Mouse (Mus musculus): ENCODE measurements around the gene Kpnb1.
"Not testable (repeated sequence)": the region's sequence is repeated elsewhere in the genome, so short reads cannot be mapped to it uniquely, and the experiment has no call there.

The Kpnb1 gene

DNA sequence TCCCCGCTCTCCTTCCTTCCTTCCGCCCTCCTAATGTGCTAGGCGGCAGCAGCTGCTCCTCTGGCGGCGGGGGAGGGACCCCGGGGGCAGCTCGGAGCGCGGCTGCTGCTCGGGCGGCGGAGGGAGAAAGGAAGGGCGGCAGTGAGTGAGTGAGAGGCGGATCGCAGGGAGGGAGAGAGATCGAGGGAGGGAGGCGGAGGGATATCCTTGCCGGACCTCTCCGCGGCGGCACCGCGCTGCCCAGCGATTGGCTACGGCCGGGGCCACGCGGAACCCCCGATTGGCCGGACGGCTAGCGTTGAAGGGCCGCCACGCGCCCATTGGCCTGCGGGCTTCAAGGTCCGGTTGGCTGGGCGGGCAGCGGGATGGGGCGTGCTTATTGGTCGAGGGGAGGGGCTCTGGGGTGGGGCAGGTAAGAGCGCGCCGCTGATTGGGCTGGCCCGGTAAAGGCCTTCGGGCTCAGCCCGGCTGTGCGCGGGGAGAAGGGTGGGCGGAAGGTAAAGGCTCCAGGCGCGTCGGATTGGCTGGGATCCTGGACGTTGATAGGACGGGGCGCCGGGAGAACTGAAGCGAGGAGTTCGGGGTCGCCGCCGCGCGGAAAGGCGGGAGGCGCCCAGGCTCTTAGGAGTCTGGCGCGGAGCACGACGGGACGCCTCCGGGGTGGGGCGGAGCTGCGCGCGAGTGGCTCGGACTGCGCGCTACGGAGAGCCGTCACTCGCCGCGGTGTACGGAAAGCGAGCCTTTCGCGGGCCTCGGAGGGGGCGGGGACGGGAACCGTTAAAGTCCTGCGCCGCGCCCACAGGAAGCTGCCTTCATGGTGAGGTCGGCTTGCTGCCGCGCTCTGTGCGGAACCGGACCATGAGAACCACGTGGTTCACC is at the start of gene Kpnb1:
TSS of gene Kpnb1 (minus strand) at position 118 of the 879 bp plus-strand sequence.
- in situ Hi-C loops (cut with MboI, MseI), result no loop called here

DNA sequence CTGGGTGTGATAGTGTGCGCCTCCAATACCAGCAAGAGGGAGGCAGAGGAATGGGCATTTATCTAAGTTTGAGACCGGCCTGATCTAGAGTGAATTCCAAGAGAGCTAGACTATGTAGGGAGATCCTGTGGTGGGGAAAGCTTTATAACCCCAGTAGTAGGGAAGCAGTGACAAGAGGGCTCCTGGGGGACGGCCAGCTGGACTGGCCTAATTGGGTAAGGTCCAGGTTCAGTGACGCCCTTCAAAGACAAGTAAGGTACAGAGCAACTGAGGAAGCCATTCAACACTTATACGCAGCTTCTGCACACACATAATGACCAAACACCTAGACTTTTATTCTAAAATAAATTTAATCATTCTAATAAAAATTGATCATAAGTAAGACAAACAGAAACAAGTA is 44.8 kb upstream of the Kpnb1 start:
- in situ Hi-C loops (cut with MboI, MseI), result loop anchor here (10.0 kb wide), 1 partner anchor 1228 kb away; the partner anchor contains the start of gene Igf2bp1

DNA sequence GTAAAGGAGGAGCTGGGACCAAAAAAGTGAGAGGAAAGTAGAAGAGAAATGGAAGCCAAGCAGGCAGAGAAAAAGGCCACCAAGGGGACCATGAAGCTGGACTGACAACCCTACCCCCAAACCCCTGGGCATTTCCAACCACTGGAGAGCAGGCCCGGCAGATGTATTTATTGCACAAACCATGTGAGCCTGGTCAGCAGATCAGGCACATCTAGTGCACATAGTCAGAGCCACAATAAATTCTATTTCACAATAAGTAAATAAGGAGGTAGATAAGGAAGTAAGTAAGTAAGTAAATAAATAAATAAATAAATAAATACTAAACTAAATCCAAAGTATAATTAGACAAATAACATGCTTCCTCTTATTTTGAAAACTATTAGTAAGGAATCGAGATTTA is 41.7 kb upstream of the Kpnb1 start:
- in situ Hi-C loops (cut with MboI, MseI), result no loop called here

DNA sequence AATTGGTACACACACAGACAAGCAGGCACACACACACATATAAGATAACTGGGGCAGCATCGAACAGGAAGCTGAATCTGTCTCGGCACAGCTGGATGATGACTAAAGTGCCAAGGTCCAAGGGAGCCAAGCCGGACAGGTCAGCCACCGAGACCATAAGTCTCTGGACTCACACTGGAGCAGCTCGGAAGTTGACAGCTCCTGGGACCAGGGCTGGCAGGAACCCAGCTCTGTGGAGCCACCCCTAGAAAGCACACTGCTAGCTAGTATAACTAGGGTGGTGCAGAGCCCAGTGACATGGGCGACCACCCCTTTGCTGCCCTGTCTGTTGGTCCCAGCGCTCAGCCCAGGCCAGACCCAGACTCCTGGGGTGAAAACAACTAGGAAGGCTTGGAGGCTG is 41.3 kb upstream of the Kpnb1 start:
- in situ Hi-C loops (cut with MboI, MseI), result no loop called here

DNA sequence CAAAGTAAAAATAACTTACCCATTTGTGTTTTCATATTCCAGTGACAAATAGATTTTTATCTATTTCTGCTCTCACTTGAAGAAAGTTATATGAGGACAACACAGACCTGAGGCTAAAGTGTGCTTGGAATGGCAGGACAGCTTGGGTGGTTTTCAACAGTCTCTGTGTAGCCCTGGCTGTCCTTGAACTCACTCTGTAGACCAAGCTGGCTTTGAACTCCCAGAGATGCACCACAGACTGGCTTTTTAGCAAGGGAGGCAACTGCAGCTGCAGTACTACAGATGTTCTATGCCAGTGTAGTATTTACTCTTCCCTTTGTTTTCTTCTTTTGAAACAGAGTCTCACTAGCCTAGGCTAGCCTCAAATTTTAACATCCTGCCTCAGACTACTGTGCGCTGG is 38.5 kb upstream of the Kpnb1 start:
- in situ Hi-C loops (cut with MboI, MseI), result no loop called here

DNA sequence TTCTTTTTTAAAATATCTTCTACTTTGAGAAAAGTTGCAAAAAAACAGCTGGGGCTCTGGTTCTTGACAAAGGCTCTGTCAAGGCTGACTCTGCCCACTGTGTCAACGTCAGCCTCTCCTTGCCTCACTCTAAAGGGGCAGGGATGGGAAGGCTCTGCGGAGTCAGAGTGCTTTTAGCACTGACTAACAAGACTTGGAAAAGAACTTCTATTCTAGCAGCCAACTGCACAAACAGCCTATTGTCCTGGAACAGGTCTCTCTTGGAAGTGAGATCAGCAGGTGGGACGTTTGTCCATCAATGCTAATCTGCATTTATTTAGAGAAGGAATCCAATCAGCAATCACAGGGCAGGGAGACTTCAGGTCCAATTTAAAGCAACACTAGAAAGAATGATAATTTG is 35.8 kb upstream of the Kpnb1 start:
- in situ Hi-C loops (cut with MboI, MseI), result no loop called here

DNA sequence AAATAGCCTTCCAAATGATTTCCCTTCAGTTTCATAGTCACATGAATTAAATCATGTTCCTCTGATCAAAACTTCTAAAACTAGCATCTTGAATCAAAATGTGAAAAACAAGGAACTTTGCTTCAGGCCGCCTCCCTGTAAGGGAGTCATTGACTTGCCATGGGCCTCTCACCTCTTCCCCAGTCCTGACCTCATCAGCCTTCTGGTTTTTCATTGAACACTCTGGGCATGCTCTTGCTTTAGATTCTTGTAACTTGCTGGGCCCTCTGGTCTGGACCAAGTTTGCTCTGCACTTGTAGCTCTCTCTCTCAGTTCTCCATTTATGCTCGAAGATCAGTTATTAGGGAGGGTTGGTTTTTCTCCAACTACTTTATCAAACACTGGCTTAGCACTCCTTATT is 33.9 kb upstream of the Kpnb1 start:
- in situ Hi-C loops (cut with MboI, MseI), result no loop called here

DNA sequence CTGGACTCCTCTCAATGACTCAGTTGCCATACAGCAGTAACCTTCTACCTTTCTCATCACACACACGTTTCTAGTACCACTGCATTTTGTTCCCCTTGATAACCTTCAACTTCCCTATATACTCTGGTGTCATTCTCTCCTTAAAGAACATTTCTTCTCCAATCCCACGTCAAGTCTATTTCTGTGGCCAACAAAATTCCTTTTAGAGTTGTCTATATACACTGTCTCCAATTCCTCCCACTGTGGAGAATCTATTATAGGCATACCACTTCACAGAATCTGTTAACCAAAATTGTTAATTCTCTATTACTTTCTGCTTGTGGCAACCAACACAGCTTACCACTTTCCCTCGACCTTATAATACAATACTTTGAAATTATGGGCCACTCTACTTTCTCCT is 32.5 kb upstream of the Kpnb1 start:
- in situ Hi-C loops (cut with MboI, MseI), result no loop called here

DNA sequence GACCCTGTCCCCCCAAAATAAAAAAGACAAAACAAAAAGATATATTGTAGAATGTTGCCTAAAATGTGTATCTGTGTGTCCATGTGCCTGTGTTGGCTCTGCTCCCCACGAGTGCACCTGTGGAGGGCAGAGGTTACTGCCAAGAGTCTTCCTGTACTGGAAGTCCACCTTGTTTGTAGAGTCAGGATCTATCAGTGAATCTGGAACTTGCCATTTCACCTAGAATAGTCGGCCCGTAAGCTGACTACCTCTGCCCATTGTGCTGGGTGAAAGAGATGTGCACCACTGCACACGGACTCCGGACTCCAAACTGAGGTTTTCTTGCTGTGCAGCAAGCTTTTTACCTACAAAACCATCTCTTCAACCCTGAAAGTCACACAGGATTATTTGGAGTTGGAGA is 26.7 kb upstream of the Kpnb1 start:
- in situ Hi-C loops (cut with MboI, MseI), result loop anchor here (10.0 kb wide), 1 partner anchor 260 kb away; no protein-coding TSS in a partner anchor

DNA sequence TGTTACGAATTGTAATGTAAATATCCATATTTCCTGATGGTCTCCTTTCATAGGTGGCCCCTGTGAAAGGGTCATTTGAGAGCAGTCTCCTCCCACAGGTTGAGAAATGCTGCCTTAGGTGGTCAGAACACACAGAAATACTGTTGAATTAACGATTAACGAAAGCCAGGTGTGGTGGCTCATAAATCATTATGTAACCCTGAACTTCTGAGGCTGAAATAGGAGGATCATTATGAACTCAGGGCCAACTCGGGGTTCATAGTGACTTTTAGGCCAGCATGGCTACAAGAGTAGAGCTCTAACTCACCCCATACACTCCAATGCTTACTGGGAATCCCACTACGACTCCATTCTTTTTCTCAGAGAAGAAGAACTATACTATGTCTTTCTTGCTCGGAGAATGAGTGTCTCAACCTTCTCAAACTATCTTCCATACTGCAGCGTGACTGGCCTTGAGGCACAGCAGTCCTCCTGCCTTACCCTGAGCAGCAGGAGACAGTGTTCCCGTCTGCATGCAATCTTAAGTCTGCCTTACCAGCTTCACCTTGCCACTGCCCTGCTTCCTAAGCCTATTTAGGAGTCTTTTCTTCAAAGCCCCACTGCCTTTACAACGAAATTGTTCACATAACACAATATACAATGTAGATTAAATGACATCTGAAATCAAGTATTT is 23.2 kb upstream of the Kpnb1 start:
- in situ Hi-C loops (cut with MboI, MseI), result loop anchor here (10.0 kb wide), 1 partner anchor 264 kb away; no protein-coding TSS in a partner anchor

DNA sequence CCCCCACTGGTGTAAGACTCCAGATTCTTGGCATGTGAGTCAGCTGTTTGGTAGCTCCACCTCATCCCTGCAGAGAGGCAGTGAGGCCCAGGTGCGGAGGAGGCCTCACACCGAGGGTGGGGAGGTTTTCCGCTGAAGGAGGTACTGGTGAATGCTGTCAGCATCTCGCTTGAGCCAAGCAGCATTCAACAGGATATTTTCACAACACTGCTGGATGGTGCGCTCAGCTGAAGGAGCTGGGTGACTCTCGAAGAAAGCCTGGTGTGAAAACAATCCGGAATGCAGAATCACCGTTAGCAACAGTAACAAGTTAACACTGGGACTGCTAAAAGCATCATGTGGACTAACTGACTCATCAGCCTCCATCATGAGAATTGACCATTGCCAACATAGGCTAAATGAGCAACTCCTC is 19.3 kb upstream of the Kpnb1 start:
- in situ Hi-C loops (cut with MboI, MseI), result no loop called here

DNA sequence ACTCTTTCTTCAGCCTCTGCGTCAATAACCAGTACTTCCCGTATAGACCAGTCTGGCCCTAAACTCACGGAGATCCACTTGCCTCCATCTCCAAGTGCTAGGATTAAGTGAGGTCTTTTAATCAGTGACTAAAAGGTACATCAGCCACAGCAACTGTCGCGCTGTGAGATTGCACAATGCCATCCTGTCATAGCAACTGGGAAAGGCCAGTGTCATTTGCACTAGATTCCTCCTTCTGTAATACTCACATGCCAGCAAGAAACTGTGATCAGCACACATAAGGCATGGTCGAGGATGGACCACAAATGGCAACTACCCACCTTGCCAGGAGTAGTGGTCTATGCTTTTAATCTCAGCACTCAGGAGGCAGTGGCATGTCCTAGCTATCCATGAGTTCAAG is 11.8 kb upstream of the Kpnb1 start:
- in situ Hi-C loops (cut with MboI, MseI), result no loop called here

DNA sequence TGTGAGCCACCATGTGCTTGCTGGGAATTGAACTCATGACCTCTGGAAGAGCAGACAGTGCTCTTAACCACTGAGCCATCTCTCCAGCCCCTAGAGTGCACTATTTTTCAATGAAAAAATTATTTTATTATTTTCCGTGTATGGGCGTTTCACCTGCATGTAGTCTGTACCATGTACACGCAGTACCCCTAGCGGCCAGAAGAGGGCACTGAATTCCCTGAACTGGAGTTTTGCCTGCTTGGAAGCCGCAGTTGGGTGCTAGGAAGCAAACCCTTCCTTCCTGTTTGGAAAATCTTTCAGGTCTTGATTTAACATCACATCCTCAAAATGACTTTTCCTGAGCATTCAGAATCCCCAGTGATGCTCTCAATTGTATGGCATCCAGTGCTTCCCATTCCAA is 10.9 kb upstream of the Kpnb1 start:
- in situ Hi-C loops (cut with MboI, MseI), result no loop called here

DNA sequence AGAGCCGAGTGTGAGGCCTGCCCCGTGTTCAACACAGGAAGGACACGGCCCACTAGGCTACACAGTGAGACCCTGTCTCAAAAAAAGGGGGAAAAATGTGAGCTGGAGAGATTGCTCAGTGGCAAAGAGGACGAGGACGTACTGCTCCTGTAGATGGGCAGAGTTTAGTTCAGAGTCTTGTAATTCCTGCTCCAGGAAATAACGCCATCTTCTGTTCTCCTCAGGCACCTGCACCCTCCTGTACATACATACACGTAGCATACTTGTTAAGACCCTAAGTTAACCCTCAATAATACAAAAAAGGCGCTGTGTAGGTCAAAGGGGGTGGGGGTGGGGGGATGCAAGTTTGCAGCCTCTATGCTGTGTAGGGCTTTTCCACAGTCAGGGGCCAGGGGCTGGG is 9.3 kb upstream of the Kpnb1 start:
- in situ Hi-C loops (cut with MboI, MseI), result no loop called here

DNA sequence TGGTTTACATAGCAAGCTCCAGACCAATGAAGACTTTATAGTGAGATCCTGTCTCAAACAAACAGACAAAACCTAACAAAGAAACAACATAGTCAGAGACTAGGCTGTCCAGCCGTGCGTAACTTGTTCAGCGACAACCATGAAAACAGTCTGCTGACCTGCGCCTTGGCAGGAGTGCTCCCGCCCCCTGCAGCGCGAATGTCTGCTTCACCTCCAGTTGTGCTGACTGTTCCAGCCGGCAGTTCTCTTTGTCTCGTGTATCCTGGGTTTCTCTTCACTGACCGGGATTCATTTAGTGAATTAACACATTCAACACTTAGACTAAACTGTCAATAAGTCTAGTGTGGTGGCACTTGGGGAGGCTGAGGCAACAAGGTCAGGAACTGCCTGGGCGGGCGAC is 8.9 kb upstream of the Kpnb1 start:
- in situ Hi-C loops (cut with MboI, MseI), result no loop called here

DNA sequence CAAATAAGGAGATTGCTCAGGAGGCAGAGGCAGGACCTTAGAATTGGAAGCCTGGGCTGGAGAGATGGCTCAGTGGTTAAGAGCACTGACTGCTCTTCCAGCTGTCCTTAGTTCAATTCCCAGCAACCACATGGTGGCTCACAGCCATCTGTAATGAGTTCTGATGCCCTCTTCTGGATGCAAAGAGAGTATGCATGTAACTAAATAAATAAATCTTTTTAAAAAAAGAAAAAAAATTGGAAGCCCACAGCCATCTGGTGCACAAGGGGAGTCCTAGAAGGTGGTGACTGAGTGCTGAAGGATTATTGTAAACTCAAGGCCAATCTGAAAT is 4.9 kb upstream of the Kpnb1 start:
- in situ Hi-C loops (cut with MboI, MseI), result no loop called here

DNA sequence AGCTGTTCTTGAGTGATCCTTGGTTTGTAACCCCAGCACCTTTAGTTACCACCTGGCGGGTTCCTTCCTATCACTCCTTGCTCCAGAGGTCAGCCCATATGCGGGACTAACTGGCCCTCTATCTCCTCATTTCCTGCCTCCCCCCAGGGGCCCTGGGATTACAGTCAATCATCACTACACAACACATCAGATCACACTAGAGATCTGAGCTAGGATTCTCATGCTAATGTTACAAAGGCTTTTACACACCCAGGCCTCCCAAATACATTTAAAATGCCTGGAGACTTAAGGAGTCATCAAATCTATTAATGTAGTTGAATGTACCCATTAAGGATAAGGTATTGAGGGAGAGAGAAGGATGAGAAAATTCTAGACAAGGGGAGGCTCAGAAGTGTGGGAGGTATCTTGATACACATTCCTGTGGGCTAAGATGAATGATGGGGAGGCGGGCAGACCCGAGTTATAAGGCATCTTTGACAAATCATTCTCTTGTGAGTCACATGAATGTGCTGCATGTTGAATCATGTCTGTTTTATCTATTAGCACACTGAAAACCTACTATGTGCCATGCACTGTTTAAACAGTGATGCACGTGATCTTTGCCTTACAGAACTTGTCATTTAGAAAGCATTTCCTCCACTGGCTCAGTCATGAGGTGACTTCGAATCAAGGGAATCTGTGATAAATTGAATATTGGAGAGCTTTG is 4.4 kb upstream of the Kpnb1 start:
- in situ Hi-C loops (cut with MboI, MseI), result no loop called here

DNA sequence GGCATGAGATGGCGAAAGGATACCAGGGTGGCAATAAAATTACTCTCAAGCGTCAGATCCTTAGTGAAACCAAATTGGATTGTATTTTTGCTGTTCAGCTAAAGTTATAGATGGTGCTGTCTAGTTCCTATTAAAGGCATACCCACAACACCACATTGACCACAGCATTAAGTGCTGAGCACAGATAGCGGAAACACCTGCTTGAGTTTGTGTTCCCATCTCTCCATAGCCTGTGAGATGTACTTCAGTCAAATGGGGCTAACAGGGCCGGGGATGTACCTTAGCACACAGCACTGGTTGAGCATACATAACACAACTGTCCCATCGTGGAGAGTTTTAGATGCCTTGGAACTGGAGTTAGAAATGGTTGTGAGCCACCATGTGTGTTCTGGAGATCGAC is 3.3 kb upstream of the Kpnb1 start:
- in situ Hi-C loops (cut with MboI, MseI), result no loop called here

DNA sequence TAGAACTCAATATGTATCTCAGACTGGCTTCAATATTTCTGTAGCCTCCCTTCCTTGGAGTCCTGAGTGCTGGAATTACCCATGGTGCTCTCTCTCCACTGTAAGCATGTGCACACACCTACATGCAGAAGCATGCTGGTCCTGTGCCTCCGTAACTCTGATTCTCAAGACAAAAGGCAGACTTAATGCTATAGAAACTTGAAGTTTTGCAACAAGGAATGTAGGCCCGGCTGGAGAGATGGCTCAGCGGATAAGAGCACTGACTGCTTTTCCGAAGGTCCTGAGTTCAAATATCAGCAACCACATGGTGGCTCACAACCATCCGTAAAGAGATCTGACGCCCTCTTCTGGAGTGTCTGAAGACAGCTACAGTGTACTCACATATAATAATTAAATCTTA is 2.0 kb upstream of the Kpnb1 start:
- in situ Hi-C loops (cut with MboI, MseI), result not testable (repeated sequence)

DNA sequence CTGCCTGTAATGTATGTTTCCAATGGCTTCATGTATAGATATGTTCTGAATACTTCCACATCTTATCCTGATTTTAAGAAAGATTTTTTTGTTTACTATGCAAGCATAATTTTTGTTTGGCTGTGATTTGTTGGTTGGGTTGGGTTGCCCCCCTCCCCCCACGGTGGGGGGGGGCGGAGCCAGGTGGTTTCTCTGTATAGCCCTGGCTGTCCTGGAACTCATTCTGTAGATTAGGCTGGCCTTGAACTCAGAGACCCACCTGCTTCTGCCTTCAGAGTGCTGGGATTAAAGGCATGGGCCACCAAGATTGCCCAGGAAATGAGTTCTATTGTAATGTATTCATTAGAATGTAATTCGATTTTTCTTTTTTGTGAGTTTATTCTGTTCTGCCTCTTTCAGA is 1.6 kb upstream of the Kpnb1 start:
- in situ Hi-C loops (cut with MboI, MseI), result no loop called here

DNA sequence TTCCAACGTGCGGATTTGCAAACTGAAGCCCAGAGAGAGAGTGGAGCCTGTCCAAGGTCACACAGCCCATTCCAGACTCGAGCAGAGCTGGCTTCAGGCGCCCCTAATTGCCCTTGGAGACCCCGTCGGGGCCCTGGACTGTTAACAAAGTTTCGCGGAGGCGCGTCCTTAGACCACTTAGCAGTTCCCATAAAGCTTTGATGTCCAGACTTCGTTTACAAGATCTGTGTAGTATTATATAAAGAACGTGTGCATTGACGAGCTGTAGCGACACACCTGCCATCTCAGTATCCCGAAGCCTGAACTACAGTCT is 918 bp upstream of the Kpnb1 start:
- in situ Hi-C loops (cut with MboI, MseI), result no loop called here

DNA sequence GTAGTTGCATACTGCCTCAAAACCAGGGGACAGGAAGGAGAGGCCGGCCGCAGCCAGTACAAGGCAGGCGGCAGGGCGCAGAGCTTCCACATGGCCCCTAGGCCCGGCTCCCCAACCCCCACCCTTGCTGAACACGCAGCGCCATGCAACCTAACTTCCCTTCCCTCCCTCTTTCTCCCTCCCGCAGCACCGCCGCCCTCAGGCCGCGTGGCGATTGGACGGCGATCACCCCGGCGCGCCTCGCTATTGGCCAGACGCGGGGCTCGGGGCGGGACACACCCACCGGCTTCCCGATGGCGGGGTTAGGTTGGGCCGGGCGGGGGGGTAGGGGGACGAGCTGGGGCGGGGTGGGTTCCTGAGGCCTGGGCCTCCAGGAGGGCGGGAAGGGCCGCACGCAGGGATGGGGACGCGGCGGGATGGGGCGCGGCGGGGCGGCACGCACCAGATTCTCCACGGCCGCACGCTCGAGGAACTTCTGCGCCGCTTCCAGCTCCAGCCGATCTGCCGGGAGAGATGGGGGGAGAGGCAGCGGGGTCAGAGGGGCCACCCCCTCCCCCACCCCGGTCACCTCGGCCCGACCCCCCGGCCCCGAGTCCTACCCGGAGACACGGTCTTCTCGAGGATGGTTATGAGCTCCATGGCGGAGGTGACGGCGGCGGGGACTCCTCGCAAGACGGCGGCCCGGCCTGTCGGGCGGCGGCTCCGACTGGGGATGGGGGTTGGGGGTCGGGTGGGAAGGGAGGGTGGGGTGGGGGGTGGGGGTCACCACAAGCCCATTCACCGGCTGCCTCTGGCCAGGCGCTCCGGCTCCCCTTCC is 526 bp downstream of the Kpnb1 start:
- in situ Hi-C loops (cut with MboI, MseI), result no loop called here
